Mouse (Mus musculus): ENCODE measurements at regions not wholly inside any gene's neighbourhood (a gene's known extent, or its start where the extent isn't known, plus 50 kb on each side); places are given as distances from the start of the nearest gene placed in this dataset.

DNA sequence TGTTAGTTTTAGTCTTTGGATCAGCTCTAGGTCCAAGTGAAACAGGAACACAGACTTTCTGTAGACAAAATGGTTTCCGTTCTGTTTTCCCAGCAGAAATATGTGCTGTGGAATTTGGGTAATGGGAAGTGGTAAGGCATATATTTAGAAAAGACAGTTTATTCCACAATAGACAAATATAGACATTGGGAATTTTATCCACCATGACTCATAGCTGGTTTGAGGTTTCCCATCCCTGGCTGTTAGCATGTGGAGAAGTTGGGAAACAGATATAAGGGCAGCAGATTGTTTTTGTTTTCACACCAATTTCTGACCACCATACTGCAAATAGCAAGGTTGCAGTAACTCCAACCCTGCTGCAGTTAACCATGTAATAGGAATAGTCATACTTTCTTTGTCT, 385.0 kb upstream of the Adam34 start:
- no peak for DNase-seq

- DNase-seq, result no peak
These were observed 383.6 kb upstream of the Adam34 start for GRCm38 (mm10) chr8:44093491-44093890.

- DNase-seq, result no peak
These were observed 372.2 kb upstream of the Adam34 start for GRCm38 (mm10) chr8:44082057-44082456.

- no peak for DNase-seq
These were observed 349.0 kb upstream of the Adam34 start for GRCm38 (mm10) chr8:44058846-44059245.

DNA sequence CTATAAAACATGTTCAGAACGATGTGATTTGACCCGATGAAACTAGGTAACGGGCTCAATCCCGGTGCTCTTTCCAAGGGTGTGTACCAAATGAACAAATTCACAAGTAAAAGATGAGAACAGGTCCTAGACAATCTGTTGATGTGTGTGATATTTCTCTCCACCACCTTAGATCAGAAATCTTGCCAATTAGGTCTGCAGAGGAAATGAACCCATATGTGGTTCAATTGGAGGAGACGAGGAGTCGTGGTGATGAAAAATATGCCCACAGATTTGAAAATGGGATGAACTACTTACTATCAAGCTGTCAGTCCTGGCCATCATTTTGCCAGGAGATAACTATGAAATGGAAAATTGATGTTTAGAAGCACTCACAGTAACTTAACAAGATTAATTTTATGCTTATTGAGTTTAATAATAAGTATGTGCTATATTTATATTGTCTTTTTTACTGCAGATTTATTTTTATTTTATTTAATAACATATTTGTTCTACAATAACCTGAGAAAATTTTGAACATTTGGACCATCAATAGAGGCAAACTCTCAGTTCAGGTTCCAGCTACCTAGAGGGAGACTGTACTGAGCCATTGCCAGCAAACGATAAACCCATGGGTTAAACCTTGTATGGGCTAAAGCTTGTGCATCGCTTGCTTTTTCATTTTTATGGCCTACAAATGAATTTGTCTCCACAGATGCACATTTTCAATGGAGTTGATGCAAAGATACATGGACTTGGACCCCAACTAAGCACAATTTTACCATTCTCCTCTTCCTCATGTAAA, 332.9 kb upstream of the Adam34 start:
- no peak for DNase-seq

DNA sequence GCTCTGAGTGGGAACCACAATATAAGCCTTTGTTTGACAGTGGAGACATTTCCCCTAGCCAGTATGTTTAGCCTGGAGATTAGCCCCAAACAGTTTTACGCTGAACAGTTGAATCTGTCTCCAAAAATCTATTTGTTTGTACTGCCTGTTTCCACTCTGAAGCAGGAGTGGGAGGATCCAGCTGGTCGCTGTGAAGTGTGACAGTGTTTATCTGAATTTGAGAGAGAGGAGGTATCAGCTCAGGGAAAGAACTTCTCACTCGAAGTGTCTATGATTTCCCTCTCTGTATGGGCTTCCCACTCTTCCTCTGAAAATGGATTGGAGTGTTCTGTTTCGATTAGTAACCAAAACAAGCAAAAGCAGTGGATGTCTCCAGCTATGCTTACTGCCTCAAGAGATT, 324.4 kb upstream of the Adam34 start:
- no peak for DNase-seq

- DNase-seq, result no peak
These were observed 321.5 kb upstream of the Adam34 start for GRCm38 (mm10) chr8:44031376-44031775.

GRCm38 (mm10) chr8:44030972-44031371, 321.1 kb upstream of the Adam34 start:
- DNase-seq, result no peak

GRCm38 (mm10) chr8:44027738-44028137, 317.9 kb upstream of the Adam34 start:
- no peak for DNase-seq

GRCm38 (mm10) chr8:44025926-44026325, 316.1 kb upstream of the Adam34 start:
- DNase-seq, result peak; percentile 62

GRCm38 (mm10) chr8:44024028-44024427, 314.2 kb upstream of the Adam34 start:
- no peak for DNase-seq

Small RNAs in the stretch of these regions (microRNA-seq; reads per million reads assigned to microRNA genes)
- 0 reads per million in 2 experiments for gene Gm24591

All from heart, postnatal 4 days (tissue).